Mouse (Mus musculus): ENCODE results near the gene Npr2. TPM values are rescaled to one million over a fixed set of nuclear protein-coding genes. Genes with fewer than 3 reads are reported as not detected.

Npr2 gene
- polyA plus RNA-seq (2015; fragmentation: Nextera tagmentation; extraction: Ambion mirVana), result 11.1 and 11.6 TPM in 2 replicates

DNA sequence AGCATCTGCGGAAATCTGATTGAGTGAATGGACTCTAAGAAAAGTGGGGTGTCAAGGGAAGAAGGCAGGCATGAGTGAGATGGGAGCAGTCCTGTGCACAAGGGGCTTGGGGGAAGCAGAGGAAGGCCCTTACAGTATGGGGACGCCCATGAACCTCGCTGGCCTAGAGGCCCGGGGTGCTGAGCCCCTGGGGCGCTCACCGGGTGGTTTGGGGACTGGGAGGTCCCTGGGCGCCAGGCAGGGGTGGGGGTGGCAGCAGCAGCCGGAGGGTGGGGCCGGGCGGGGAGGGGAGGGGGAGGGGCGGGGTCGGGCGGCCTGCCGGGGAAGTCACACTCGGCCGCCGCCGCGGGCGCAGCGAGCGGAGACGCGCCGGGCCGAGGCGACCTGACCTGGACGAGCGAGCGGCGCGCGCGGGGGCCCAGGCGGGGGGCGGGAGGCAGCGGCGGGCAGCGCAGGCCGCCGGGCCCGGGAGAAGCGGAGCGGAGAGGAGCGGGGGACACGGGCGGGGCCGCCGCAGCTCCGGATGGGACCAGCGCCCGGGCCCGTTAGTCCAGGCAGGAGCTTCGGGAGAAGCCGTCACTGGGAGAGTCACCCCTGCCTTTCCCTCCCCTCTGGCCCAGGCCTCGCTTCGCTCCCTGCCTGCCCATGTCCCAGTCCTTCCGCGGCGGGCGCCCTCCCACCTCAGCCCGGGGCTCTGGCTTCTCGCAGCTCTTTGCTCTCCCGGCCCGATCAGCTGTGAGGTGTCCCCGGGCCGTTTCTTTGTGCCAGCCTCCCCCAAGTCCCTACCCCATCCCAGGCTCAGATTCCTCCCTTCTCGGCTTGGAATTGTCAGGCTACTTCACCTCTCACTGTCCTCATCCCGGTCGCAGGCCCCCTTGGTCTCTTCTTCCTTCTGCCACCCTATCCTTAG lies at the start of gene Npr2:
Gene Npr2, plus strand, starts transcription at position 890 of the 910 bp plus-strand sequence.
- H3K36me3 ChIP-seq (ENCODE audit: control insufficient read depth, insufficient read depth, low read length), result no peaks in the 10 kb centered on the region
- peak within 1 kb of the TSS; percentile 75 for H3K27ac ChIP-seq (ENCODE audit: low read length)
- peak within 1 kb of the TSS; percentile 67 for H3K4me3 ChIP-seq (ENCODE audit: low read length)
- H3K27me3 ChIP-seq (ENCODE audit: control insufficient read depth, insufficient read depth, low read depth, low read length), result no peaks in the 10 kb centered on the region; the same call in 1 of the 2 replicates
- 1% methylated on average over 54 of the region's 70 CpGs for WGBS
- H3K4me2 ChIP-seq (ENCODE audit: low read depth, low read length), result peak within 1 kb of the TSS; percentile 81
- peaks cover 11% of the 10 kb centered on the region for H3K4me1 ChIP-seq (replicated peaks; ENCODE audit: control insufficient read depth, insufficient read depth, low read length)
- H3K9ac ChIP-seq (ENCODE audit: low read length), result peak within 1 kb of the TSS; percentile 84
- peak; percentile 76 for ATAC-seq (ENCODE audit: low read depth)
- H3K9me3 ChIP-seq (ENCODE audit: control insufficient read depth, low read length), result no peaks in the 10 kb centered on the region

DNA sequence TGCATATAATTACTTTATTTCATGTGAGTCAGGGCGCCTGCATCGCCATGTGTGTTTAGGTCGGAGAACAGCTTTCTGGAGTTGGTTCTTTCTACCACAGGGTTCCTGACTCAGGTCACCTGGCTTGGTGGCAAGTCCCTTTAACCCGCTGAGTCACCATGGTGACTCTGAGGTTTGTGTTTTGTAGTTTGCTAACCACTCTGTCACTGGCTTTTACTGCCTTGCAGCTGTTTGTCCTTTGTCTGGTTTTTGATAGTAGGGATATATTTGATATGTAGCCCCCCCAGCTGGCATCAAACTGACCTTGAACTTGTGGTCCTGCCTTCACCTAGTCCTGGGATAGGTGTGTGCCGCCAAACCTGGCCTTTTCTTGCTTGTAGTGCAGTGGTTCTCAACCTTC lies 49.5 kb upstream of the Npr2 start:
- Histone ChIP-seq H3K4me1 (replicated peaks; ENCODE audit: control insufficient read depth, insufficient read depth, low read length) (peaks cover 14% of the 10 kb centered on the region), H3K9ac (ENCODE audit: low read length) (no peak overlapping the region), H3K27ac (ENCODE audit: low read length) (no peak overlapping the region), H3K36me3 (ENCODE audit: control insufficient read depth, insufficient read depth, low read length) (peaks cover 25% of the 10 kb centered on the region), H3K4me3 (ENCODE audit: low read length) (no peak overlapping the region), H3K9me3 (ENCODE audit: control insufficient read depth, low read length) (no peaks in the 10 kb centered on the region), H3K27me3 (ENCODE audit: control insufficient read depth, insufficient read depth, low read depth, low read length) (no peaks in the 10 kb centered on the region), H3K4me2 (ENCODE audit: low read depth, low read length) (no peak overlapping the region)
- no peak for ATAC-seq (ENCODE audit: low read depth)
- WGBS, result 84% methylated on average over 5 of the region's 5 CpGs

DNA sequence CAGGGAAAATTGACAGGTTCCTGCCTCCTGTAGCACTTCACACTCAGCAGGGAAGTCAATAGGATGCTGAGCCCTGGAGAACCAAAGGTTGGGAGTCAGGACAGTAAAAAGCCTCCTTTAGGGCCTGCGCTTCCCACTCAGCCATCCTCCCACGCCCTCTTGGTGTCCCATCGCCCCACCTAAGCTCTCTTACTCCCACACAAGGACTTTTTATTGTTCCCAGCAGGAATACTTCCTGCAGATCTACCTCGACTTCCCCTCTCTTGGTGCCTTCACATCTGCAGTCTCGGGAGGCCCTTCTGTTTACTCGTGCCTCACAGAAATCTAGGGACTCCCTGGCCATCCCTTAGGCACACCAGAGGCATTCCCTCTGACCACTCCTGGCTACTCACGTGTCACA lies 48.3 kb upstream of the Npr2 start:
- Histone ChIP-seq H3K27me3 (ENCODE audit: control insufficient read depth, insufficient read depth, low read depth, low read length) (no peaks in the 10 kb centered on the region), H3K9ac (ENCODE audit: low read length) (no peak overlapping the region), H3K4me1 (replicated peaks; ENCODE audit: control insufficient read depth, insufficient read depth, low read length) (peaks cover 7% of the 10 kb centered on the region), H3K9me3 (ENCODE audit: control insufficient read depth, low read length) (no peaks in the 10 kb centered on the region), H3K4me3 (ENCODE audit: low read length) (no peak overlapping the region), H3K36me3 (ENCODE audit: control insufficient read depth, insufficient read depth, low read length) (peaks cover 25% of the 10 kb centered on the region), H3K4me2 (ENCODE audit: low read depth, low read length) (no peak overlapping the region), H3K27ac (ENCODE audit: low read length) (no peak overlapping the region)
- ATAC-seq (ENCODE audit: low read depth), result no peak
- 65% methylated on average over 7 of the region's 7 CpGs for WGBS

DNA sequence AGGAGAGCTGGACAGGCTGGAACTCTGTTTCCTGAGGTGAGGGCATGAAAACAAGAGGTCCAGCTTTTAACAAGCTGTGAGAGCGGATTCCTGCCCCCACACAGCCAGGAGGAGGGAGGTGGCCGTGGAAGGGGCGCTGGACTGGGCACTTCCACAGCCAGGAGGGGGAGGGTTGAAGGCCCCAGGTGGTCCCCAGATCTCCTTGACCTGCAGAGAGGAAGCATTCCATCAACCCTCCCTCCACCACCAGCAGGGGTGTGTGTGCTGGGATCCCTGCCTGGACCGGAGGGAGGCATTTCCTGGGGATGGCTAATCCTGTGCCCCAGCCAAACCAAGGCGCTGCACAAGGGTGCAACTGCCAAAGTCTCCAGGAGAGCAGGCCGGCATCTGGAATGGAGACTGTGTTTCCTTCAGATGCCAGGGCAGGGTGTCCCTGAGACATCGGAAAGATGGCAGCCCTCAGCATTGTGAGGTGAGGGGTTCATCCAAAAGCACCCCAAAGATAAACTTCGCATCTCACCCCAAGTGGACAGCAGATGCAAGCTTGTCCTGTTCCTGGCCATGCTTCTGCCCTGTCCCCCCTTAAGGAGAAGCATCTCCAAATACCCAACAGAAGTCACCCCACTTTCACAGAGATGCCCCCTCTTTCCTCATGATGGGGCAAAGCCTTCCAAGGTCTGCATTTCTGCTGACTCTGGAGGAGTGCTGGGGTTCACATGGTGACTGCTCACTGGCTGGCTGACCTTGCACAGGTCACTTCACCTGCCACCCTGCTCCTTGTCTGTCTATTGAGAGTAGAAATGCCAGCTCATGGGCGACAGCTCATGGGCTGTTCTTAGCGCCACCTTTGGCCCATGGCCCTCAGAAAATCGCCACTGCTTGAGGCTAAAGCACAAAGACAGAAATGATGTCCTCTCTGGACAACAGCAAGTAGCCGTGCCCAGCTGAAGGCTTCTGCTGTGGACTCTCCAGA lies 47.0 kb upstream of the Npr2 start, which contains the start of gene Msmp:
Gene Msmp, minus strand, starts transcription at position 51 of the 973 bp plus-strand sequence.
- Histone ChIP-seq H3K36me3 (ENCODE audit: control insufficient read depth, insufficient read depth, low read length) (peaks cover 25% of the 10 kb centered on the region), H3K4me1 (replicated peaks; ENCODE audit: control insufficient read depth, insufficient read depth, low read length) (peaks cover 2% of the 10 kb centered on the region), H3K9ac (ENCODE audit: low read length) (no peak within 1 kb of the TSS), H3K27me3 (ENCODE audit: control insufficient read depth, insufficient read depth, low read depth, low read length) (no peaks in the 10 kb centered on the region), H3K9me3 (ENCODE audit: control insufficient read depth, low read length) (no peaks in the 10 kb centered on the region), H3K4me3 (ENCODE audit: low read length) (no peak within 1 kb of the TSS), H3K27ac (ENCODE audit: low read length) (no peak within 1 kb of the TSS), H3K4me2 (ENCODE audit: low read depth, low read length) (no peak within 1 kb of the TSS)
- 60% methylated on average over 12 of the region's 12 CpGs for WGBS
- no peak for ATAC-seq (ENCODE audit: low read depth)

DNA sequence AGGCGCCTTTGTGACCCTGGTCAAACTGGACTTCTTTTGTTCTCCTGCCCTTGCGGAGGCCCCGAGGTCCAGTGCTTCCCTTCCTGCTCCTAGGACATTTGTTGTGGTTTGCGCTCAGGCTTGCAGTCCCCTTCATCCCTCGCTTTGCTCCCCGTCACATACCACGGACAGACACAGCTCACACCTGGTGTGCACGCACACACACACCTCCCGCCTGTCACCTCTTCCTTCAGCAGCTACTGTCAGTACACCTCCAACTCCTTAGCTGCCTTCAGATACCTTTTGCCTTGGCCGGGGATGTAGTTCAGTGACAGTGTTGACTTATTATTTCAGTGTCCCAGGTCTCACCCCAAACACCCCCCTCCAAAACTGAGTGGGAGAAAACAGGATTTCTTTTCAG lies 46.1 kb upstream of the Npr2 start:
- Histone ChIP-seq H3K27me3 (ENCODE audit: control insufficient read depth, insufficient read depth, low read depth, low read length) (no peaks in the 10 kb centered on the region), H3K4me3 (ENCODE audit: low read length) (no peak overlapping the region), H3K4me2 (ENCODE audit: low read depth, low read length) (no peak overlapping the region), H3K36me3 (ENCODE audit: control insufficient read depth, insufficient read depth, low read length) (peaks cover 25% of the 10 kb centered on the region), H3K27ac (ENCODE audit: low read length) (no peak overlapping the region), H3K9me3 (ENCODE audit: control insufficient read depth, low read length) (no peaks in the 10 kb centered on the region), H3K4me1 (replicated peaks; ENCODE audit: control insufficient read depth, insufficient read depth, low read length) (no peaks in the 10 kb centered on the region), H3K9ac (ENCODE audit: low read length) (no peak overlapping the region)
- ATAC-seq (ENCODE audit: low read depth), result no peak
- WGBS, result 47% methylated on average over 10 of the region's 10 CpGs

DNA sequence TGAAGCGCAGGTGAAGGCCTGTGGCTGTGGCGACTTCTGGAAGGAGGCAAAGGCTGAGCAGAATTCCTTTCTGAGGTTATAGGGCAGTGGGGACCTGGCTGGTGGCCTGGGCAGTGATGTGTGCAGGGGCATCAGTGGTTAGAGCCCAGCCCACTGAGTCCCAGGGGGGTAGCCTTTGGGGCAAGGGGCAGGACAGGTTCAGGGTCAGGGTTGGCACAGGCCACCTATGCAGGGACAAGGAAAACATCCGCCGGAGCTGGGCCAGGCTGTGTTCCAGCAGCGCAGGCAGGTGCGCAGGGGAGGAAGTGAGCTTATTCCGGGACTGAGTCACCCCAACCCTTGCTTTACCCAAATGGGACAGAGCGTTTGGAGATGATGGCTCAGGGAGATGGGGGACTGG lies 45.3 kb upstream of the Npr2 start:
- ATAC-seq (ENCODE audit: low read depth), result 0 out of 2 replicates have a peak, but pooled peaks have one; percentile 11
- no peak overlapping the region for H3K4me2 ChIP-seq (ENCODE audit: low read depth, low read length)
- no peaks in the 10 kb centered on the region for H3K4me1 ChIP-seq (replicated peaks; ENCODE audit: control insufficient read depth, insufficient read depth, low read length)
- peaks cover 20% of the 10 kb centered on the region for H3K36me3 ChIP-seq (ENCODE audit: control insufficient read depth, insufficient read depth, low read length)
- WGBS, result 63% methylated on average over 8 of the region's 8 CpGs
- H3K9me3 ChIP-seq (ENCODE audit: control insufficient read depth, low read length), result no peaks in the 10 kb centered on the region
- no peak overlapping the region for H3K27ac ChIP-seq (ENCODE audit: low read length)
- H3K27me3 ChIP-seq (ENCODE audit: control insufficient read depth, insufficient read depth, low read depth, low read length), result no peaks in the 10 kb centered on the region
- H3K4me3 ChIP-seq (ENCODE audit: low read length), result no peak overlapping the region
- H3K9ac ChIP-seq (ENCODE audit: low read length), result no peak overlapping the region

DNA sequence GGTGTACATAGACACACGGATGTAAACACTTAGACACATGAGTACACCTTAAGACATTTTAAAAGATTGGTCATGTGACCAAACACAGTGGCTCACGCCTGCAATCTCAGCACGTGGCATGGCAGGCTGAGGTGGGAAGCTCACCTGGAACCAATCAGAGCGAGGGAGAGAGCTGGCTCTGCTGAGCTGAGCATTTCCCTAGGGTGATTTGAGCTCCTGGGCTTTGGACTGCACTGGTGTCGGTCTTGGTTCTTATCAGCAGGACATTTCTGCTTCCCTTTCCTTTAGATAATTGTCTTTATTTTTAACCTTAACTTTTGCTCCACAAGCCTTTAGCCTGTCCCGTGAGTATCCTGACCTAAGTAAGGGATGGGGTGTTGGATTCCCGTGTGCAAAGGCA lies 44.1 kb upstream of the Npr2 start:
- 44% methylated on average over 7 of the region's 7 CpGs for WGBS
- H3K27me3 ChIP-seq (ENCODE audit: control insufficient read depth, insufficient read depth, low read depth, low read length), result no peaks in the 10 kb centered on the region
- ATAC-seq (ENCODE audit: low read depth), result no peak

DNA sequence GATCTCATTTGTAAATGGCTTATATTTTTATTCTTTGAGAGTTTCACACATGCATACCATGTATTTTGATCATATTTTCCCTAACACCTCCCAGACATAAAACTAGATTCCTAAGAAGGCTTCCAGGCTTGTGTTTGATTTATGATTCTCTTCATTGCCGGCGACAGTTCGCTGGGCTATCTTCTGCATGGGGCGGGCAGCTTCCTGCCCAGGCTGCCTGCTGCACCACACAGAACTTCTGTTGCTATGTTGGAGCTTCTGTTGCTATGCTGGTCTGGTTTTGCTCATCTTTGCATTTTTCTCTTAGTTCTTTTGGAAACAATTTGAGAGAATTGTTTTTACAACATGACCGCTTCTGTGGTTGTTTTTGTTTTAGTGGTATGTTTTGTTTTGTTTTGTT lies 40.2 kb upstream of the Npr2 start:
- no peaks in the 10 kb centered on the region for H3K27me3 ChIP-seq (ENCODE audit: control insufficient read depth, insufficient read depth, low read depth, low read length)
- H3K4me3 ChIP-seq (ENCODE audit: low read length), result no peak overlapping the region
- no peak overlapping the region for H3K4me2 ChIP-seq (ENCODE audit: low read depth, low read length)
- no peak overlapping the region for H3K27ac ChIP-seq (ENCODE audit: low read length)
- no peaks in the 10 kb centered on the region for H3K4me1 ChIP-seq (replicated peaks; ENCODE audit: control insufficient read depth, insufficient read depth, low read length)
- WGBS, result 49% methylated on average over 5 of the region's 5 CpGs
- no peaks in the 10 kb centered on the region for H3K36me3 ChIP-seq (ENCODE audit: control insufficient read depth, insufficient read depth, low read length)
- H3K9me3 ChIP-seq (ENCODE audit: control insufficient read depth, low read length), result no peaks in the 10 kb centered on the region
- H3K9ac ChIP-seq (ENCODE audit: low read length), result no peak overlapping the region
- ATAC-seq (ENCODE audit: low read depth), result no peak

More for the DNA sequence above, 44.1 kb upstream of the Npr2 start:
- Histone ChIP-seq H3K27ac (ENCODE audit: low read length) (no peak overlapping the region), H3K4me2 (ENCODE audit: low read depth, low read length) (no peak overlapping the region), H3K4me3 (ENCODE audit: low read length) (no peak overlapping the region), H3K36me3 (ENCODE audit: control insufficient read depth, insufficient read depth, low read length) (peaks cover 11% of the 10 kb centered on the region), H3K4me1 (replicated peaks; ENCODE audit: control insufficient read depth, insufficient read depth, low read length) (no peaks in the 10 kb centered on the region), H3K9me3 (ENCODE audit: control insufficient read depth, low read length) (no peaks in the 10 kb centered on the region), H3K9ac (ENCODE audit: low read length) (no peak overlapping the region)

DNA sequence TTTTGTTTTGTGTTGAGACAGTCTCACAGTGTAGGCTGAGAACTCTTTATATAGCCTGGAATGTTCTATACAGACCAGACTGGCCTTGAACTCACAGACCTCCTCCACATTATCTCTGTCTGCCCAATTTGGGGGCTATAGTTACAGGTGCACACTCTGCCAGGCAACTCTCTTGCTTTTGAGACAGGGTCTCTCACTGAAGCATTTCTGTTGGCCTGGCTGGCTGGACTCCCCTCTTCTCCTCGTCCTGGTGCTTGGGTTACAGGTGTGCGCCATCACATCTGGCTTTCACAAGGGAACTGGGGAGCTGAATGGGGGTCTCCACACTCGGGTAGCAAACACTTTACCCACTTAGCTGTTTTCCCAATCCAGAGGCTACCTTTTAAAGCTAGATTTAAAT lies 39.8 kb upstream of the Npr2 start:
- WGBS, result 69% methylated on average over 3 of the region's 3 CpGs
- Histone ChIP-seq H3K9me3 (ENCODE audit: control insufficient read depth, low read length) (no peaks in the 10 kb centered on the region), H3K9ac (ENCODE audit: low read length) (no peak overlapping the region), H3K27me3 (ENCODE audit: control insufficient read depth, insufficient read depth, low read depth, low read length) (no peaks in the 10 kb centered on the region), H3K4me3 (ENCODE audit: low read length) (no peak overlapping the region), H3K4me2 (ENCODE audit: low read depth, low read length) (no peak overlapping the region), H3K4me1 (replicated peaks; ENCODE audit: control insufficient read depth, insufficient read depth, low read length) (no peaks in the 10 kb centered on the region), H3K27ac (ENCODE audit: low read length) (no peak overlapping the region), H3K36me3 (ENCODE audit: control insufficient read depth, insufficient read depth, low read length) (no peaks in the 10 kb centered on the region)
- no peak for ATAC-seq (ENCODE audit: low read depth)

Measured in lung, embryonic 16.5 days (tissue).